Mouse (Mus musculus) adrenal gland, postnatal 4 days (tissue): ENCODE results near the gene D630003M21Rik. TPM values are rescaled to one million over a fixed set of nuclear protein-coding genes. Genes with fewer than 3 reads are reported as not detected.
A peak's percentile ranks its signal among the peaks of the same experiment; 100 is the strongest.

Experiments used
- DNase-seq, 2 experiments: peaks; one replicate each; pipeline ENCODE4 v3.0.0; 2021 to 2022; ENCODE audit warnings: low spot score in 2 of 2, mixed read lengths in 2 of 2
- total RNA-seq, 2 experiments: library from RNA; stranded (reverse); gene quantifications; 2 replicates each; pipeline ENCODE4 v1.2.3; 2021

The D630003M21Rik gene
- total RNA-seq, 2 experiments from 2014 or later = 5.1 to 6.1 TPM

GRCm38 (mm10) chr2:158238101-158238500, 9.1 kb upstream of the D630003M21Rik start:
- no peak for DNase-seq

- DNase-seq = no peak
Observed at GRCm38 (mm10) chr2:158236698-158237097, 7.7 kb upstream of the D630003M21Rik start.

- DNase-seq = no peak
Observed at GRCm38 (mm10) chr2:158233106-158233505, 4.1 kb upstream of the D630003M21Rik start.

- DNase-seq = no peak
Observed at GRCm38 (mm10) chr2:158232414-158232813, 3.4 kb upstream of the D630003M21Rik start.

GRCm38 (mm10) chr2:158231071-158231470, 2.0 kb upstream of the D630003M21Rik start:
- no peak for DNase-seq

- DNase-seq = no peak
Observed at GRCm38 (mm10) chr2:158230617-158231016, 1.6 kb upstream of the D630003M21Rik start.

GRCm38 (mm10) chr2:158229503-158229892, 476 bp upstream of the D630003M21Rik start:
- DNase-seq = no peak

- no peak for DNase-seq
Observed at GRCm38 (mm10) chr2:158225301-158225700, 3.7 kb downstream of the D630003M21Rik start.

GRCm38 (mm10) chr2:158223497-158223896, 5.5 kb downstream of the D630003M21Rik start:
- no peak for DNase-seq

- DNase-seq = no peak
Observed at GRCm38 (mm10) chr2:158222664-158223063, 6.4 kb downstream of the D630003M21Rik start.

GRCm38 (mm10) chr2:158221446-158222084, 7.5 kb downstream of the D630003M21Rik start:
- no peak for DNase-seq

GRCm38 (mm10) chr2:158219562-158219961, 9.5 kb downstream of the D630003M21Rik start:
- no peak for DNase-seq

- DNase-seq = no peak
Observed at GRCm38 (mm10) chr2:158216510-158216909, 12.5 kb downstream of the D630003M21Rik start.

GRCm38 (mm10) chr2:158215283-158216117, 13.5 kb downstream of the D630003M21Rik start:
- no peak for DNase-seq

GRCm38 (mm10) chr2:158211764-158212471, 17.1 kb downstream of the D630003M21Rik start:
- no peak for DNase-seq

- no peak for DNase-seq
Observed at GRCm38 (mm10) chr2:158210958-158211357, 18.1 kb downstream of the D630003M21Rik start.

- DNase-seq = no peak
Observed at GRCm38 (mm10) chr2:158210503-158210902, 18.5 kb downstream of the D630003M21Rik start.

GRCm38 (mm10) chr2:158209776-158210175, 19.2 kb downstream of the D630003M21Rik start:
- no peak for DNase-seq

GRCm38 (mm10) chr2:158207848-158208247, 21.2 kb downstream of the D630003M21Rik start:
- peak in 1 of 2 experiments; percentile 42 for DNase-seq

- peak; percentile 65 to 70 for DNase-seq
Observed at GRCm38 (mm10) chr2:158204114-158204513, 24.9 kb downstream of the D630003M21Rik start.

GRCm38 (mm10) chr2:158203686-158204085, 25.3 kb downstream of the D630003M21Rik start:
- no peak for DNase-seq

GRCm38 (mm10) chr2:158199281-158199680, 29.7 kb downstream of the D630003M21Rik start:
- DNase-seq = no peak
